Mouse (Mus musculus): ENCODE measurements at regions not wholly inside any gene's neighbourhood (a gene's known extent, or its start where the extent isn't known, plus 50 kb on each side); places are given as distances from the start of the nearest gene placed in this dataset.

GRCm38 (mm10) chr12:96615850-96616249 lies 923.8 kb downstream of the Flrt2 start:
- no peak for TF ChIP-seq ZC3H11A (IDR thresholded peaks at IDR 0.05; ENCODE audit: borderline replicate concordance, low read depth, low read length)
- TF ChIP-seq HCFC1 (IDR thresholded peaks at IDR 0.05; ENCODE audit: borderline replicate concordance, insufficient read depth, low read length), result no peak
- TF ChIP-seq ZNF384 (IDR thresholded peaks at IDR 0.05; ENCODE audit: low read depth, low read length), result no peak
- no peak for TF ChIP-seq MAFK (IDR thresholded peaks at IDR 0.05; ENCODE audit: insufficient read depth, low read depth, low read length)
- TF ChIP-seq CHD2 (IDR thresholded peaks at IDR 0.05; ENCODE audit: low read depth, low read length), result no peak
